Mouse (Mus musculus): ENCODE measurements around the gene Kcnn4.

The Kcnn4 gene

GRCm38 (mm10) chr7:24427168-24427567 is 57.1 kb downstream of the Kcnn4 start:
- no peak for DNase-seq

GRCm38 (mm10) chr7:24428725-24429124 is 58.7 kb downstream of the Kcnn4 start:
- no peak for DNase-seq

- no peak for DNase-seq
Observed at GRCm38 (mm10) chr7:24429413-24430112, 59.5 kb downstream of the Kcnn4 start.

- DNase-seq: no peak
Observed at GRCm38 (mm10) chr7:24430551-24431345, 60.7 kb downstream of the Kcnn4 start.

- DNase-seq: no peak
Observed at GRCm38 (mm10) chr7:24431713-24432112, 61.6 kb downstream of the Kcnn4 start.

GRCm38 (mm10) chr7:24435305-24435704 is 65.2 kb downstream of the Kcnn4 start:
- no peak for DNase-seq

Data from thymus, adult 18-20 months (tissue).